Mouse (Mus musculus) hindbrain, embryonic 11.5 days (tissue): Measurements from ENCODE around the gene Itpkb. TPM values are rescaled to one million over a fixed set of nuclear protein-coding genes. Genes with fewer than 3 reads are reported as not detected.

Experiments used
- ATAC-seq: fragments of 200-750 bp; cut with Nextera tagmentation; 2 replicates; pipeline ENCODE4 v1.8.0; 2017; ENCODE audit warnings: mild to moderate bottlenecking, moderate TSS enrichment, moderate library complexity; ENCODE audit not compliant: low FRiP score
- DNase-seq: peaks from one replicate; pipeline ENCODE4 v3.0.0-alpha.2; 2015; ENCODE audit warnings: low spot score
- H3K27ac ChIP-seq: fragments of 300-500 bp; sonication (generic); 2 replicates; pipeline ENCODE4 v1.5.1; 2014; ENCODE audit warnings: mild to moderate bottlenecking, low read depth, low read length
- H3K27me3 ChIP-seq: fragments of 300-500 bp; sonication (generic); 2 replicates; pipeline ENCODE4 v1.6.1; 2014; ENCODE audit warnings: mild to moderate bottlenecking, low read length, moderate library complexity, mixed read lengths; ENCODE audit not compliant: control insufficient read depth, insufficient read depth
- H3K36me3 ChIP-seq: fragments of 300-500 bp; sonication (generic); 2 replicates; pipeline ENCODE4 v1.6.1; 2014; ENCODE audit warnings: mild to moderate bottlenecking, low read length, moderate library complexity, mixed read lengths; ENCODE audit not compliant: control insufficient read depth, insufficient read depth
- H3K4me1 ChIP-seq: fragments of 300-500 bp; sonication (generic); replicated peaks from 2 replicates; pipeline ENCODE4 v1.6.1; 2014; ENCODE audit warnings: low read length, mixed read lengths; ENCODE audit not compliant: control insufficient read depth, insufficient read depth
- H3K4me2 ChIP-seq: fragments of 300-500 bp; sonication (generic); replicated peaks from 2 replicates; pipeline ENCODE4 v1.6.1; 2014; ENCODE audit warnings: mild to moderate bottlenecking, low read depth, low read length
- H3K4me3 ChIP-seq: fragments of 300-500 bp; sonication (generic); 2 replicates; pipeline ENCODE4 v1.5.1; 2014; ENCODE audit warnings: low read depth, low read length
- H3K9ac ChIP-seq: fragments of 300-500 bp; sonication (generic); 2 replicates; pipeline ENCODE4 v1.6.1; 2014; ENCODE audit warnings: low read depth, low read length
- H3K9me3 ChIP-seq: fragments of 300-500 bp; sonication (generic); 2 replicates; pipeline ENCODE4 v1.6.1; 2016; ENCODE audit warnings: low read length; ENCODE audit not compliant: control insufficient read depth
- WGBS: fragments of 180-500 bp; shearing (Covaris S2); extraction: QIAGEN DNeasy Blood & Tissue Kit; methylation state at CpG from one replicate; pipeline ENCODE4 v1.1.7; 2014; 5-methylcytosine and 5-hydroxymethylcytosine counted together
- polyA plus RNA-seq: library from polyadenylated mRNA; unstranded; fragments of >200 nt; fragmentation: Nextera tagmentation; extraction: Ambion mirVana; gene quantifications from 2 replicates; pipeline ENCODE4 v1.2.1, GENCODE M21; 2014

The Itpkb gene
- polyA plus RNA-seq, 1 experiment from 2014 or later = 4.3 TPM

GRCm38 (mm10) chr1:180465620-180466019 lies 135.3 kb downstream of the Itpkb start:
- H3K4me2 ChIP-seq = no peak overlapping the region
- WGBS = 55% methylated on average over 5 of the region's 5 CpGs
- no peaks in the 10 kb centered on the region for H3K9me3 ChIP-seq
- H3K4me1 ChIP-seq = no peaks in the 10 kb centered on the region
- H3K27ac ChIP-seq = no peak overlapping the region
- H3K27me3 ChIP-seq = no peaks in the 10 kb centered on the region
- DNase-seq (no peak), ATAC-seq (no peak)
- H3K9ac ChIP-seq = no peak overlapping the region
- H3K4me3 ChIP-seq = no peak overlapping the region
- H3K36me3 ChIP-seq = no peaks in the 10 kb centered on the region

GRCm38 (mm10) chr1:180468004-180468403 lies 137.7 kb downstream of the Itpkb start:
- WGBS = 93% methylated on average over 4 of the region's 4 CpGs
- H3K36me3 ChIP-seq = no peaks in the 10 kb centered on the region
- no peak overlapping the region for H3K4me2 ChIP-seq
- H3K9ac ChIP-seq = no peak overlapping the region
- no peaks in the 10 kb centered on the region for H3K4me1 ChIP-seq
- DNase-seq = no peak
- H3K4me3 ChIP-seq = no peak overlapping the region
- H3K27me3 ChIP-seq = no peaks in the 10 kb centered on the region
- H3K27ac ChIP-seq = no peak overlapping the region
- H3K9me3 ChIP-seq = no peaks in the 10 kb centered on the region
- ATAC-seq = no peak

- Histone ChIP-seq H3K4me3 (no peak overlapping the region), H3K36me3 (no peaks in the 10 kb centered on the region), H3K27ac (no peak overlapping the region), H3K27me3 (no peaks in the 10 kb centered on the region), H3K4me1 (no peaks in the 10 kb centered on the region), H3K9ac (no peak overlapping the region), H3K4me2 (no peak overlapping the region), H3K9me3 (no peaks in the 10 kb centered on the region)
- no peak for ATAC-seq
- DNase-seq = no peak
These were observed 143.3 kb downstream of the Itpkb start for GRCm38 (mm10) chr1:180473566-180473965.

Other genes with a start within 250 kb of the Itpkb start
- gene Coq8a, start 130.9 kb upstream of the Itpkb start, polyA plus RNA-seq = 1.7 and 2.3 TPM in 2 replicates
- gene Psen2, start 67.0 kb upstream of the Itpkb start, polyA plus RNA-seq = 4.4 and 6.9 TPM in 2 replicates
- 0.85 and 1.0 TPM in 2 replicates for gene Stum, start 153.0 kb downstream of the Itpkb start, polyA plus RNA-seq
- 141 and 177 TPM in 2 replicates for gene Parp1, start 238.4 kb downstream of the Itpkb start, polyA plus RNA-seq